Mouse (Mus musculus) ES-Bruce4 (cell line): Measurements from ENCODE around the gene Gm32742. TPM values are rescaled to one million over a fixed set of nuclear protein-coding genes. Genes with fewer than 3 reads are reported as not detected.

ENCODE experiments used
- H3K27ac ChIP-seq: 2 replicates; pipeline ENCODE4 v1.5.1; 2012; ENCODE audit warnings: low read length, inconsistent platforms; ENCODE audit not compliant: insufficient read depth
- H3K27me3 ChIP-seq: 2 replicates; pipeline ENCODE4 v1.6.1; 2012; ENCODE audit warnings: mild to moderate bottlenecking, low read length, inconsistent platforms; ENCODE audit not compliant: control insufficient read depth, poor library complexity, insufficient read depth, severe bottlenecking
- H3K36me3 ChIP-seq: 2 replicates; pipeline ENCODE4 v1.6.1; 2012; ENCODE audit warnings: inconsistent platforms, mild to moderate bottlenecking, low read length, moderate library complexity; ENCODE audit not compliant: control insufficient read depth, poor library complexity, insufficient read depth, severe bottlenecking
- H3K4me1 ChIP-seq: one replicate; pipeline ENCODE4 v1.8.1; 2011; ENCODE audit warnings: low read length; ENCODE audit not compliant: control insufficient read depth, insufficient read depth
- H3K4me3 ChIP-seq: 2 replicates; pipeline ENCODE4 v1.5.1; 2011; ENCODE audit warnings: low read depth, mild to moderate bottlenecking, low read length
- H3K9ac ChIP-seq: 2 replicates; pipeline ENCODE4 v1.6.1; 2012; ENCODE audit warnings: low read depth, mild to moderate bottlenecking, inconsistent platforms; ENCODE audit not compliant: poor library complexity, severe bottlenecking
- H3K9me3 ChIP-seq: replicated peaks from 2 replicates; pipeline ENCODE4 v1.6.1; 2012; ENCODE audit warnings: mild to moderate bottlenecking, low read length, inconsistent platforms; ENCODE audit not compliant: control insufficient read depth, poor library complexity, insufficient read depth, severe bottlenecking
- CTCF ChIP-seq: IDR thresholded peaks from one replicate; pipeline ENCODE4 v1.8.1; 2011; ENCODE audit warnings: low read depth, low read length
- EP300 ChIP-seq: IDR thresholded peaks from 2 replicates; pipeline ENCODE4 v1.6.1; 2011; ENCODE audit warnings: low read depth, low read length; ENCODE audit not compliant: insufficient read depth
- POLR2A ChIP-seq: IDR thresholded peaks from one replicate; pipeline ENCODE4 v1.8.1; 2011; ENCODE audit warnings: low read length; ENCODE audit not compliant: insufficient read depth
- polyA plus RNA-seq: library from polyadenylated mRNA; stranded (reverse); fragments of >200 nt; gene quantifications from 2 replicates; pipeline ENCODE4 v1.2.4, GENCODE M21; 2011; ENCODE audit warnings: low read depth; ENCODE audit not compliant: missing spikeins, insufficient read depth, insufficient read length

Gm32742 gene
- polyA plus RNA-seq, 1 experiment: not detected

GRCm38 (mm10) chr9:51194790-51195189 lies 29.5 kb upstream of the Gm32742 start:
- Histone ChIP-seq H3K4me1 (no peaks in the 10 kb centered on the region), H3K9ac (no peak overlapping the region)
- TF ChIP-seq POLR2A (no peak), EP300 (no peak), CTCF (no peak)

GRCm38 (mm10) chr9:51190655-51191054 lies 25.3 kb upstream of the Gm32742 start:
- H3K9me3 ChIP-seq: no peaks in the 10 kb centered on the region; the same call in 1 of the 2 replicates
- no peak overlapping the region for H3K4me3 ChIP-seq
- no peaks in the 10 kb centered on the region for H3K27me3 ChIP-seq
- no peak overlapping the region for H3K27ac ChIP-seq
- no peak for TF ChIP-seq EP300
- TF ChIP-seq CTCF: no peak
- no peak for TF ChIP-seq POLR2A
- no peaks in the 10 kb centered on the region for H3K4me1 ChIP-seq
- no peak overlapping the region for H3K9ac ChIP-seq
- H3K36me3 ChIP-seq: no peaks in the 10 kb centered on the region

More at GRCm38 (mm10) chr9:51194790-51195189, 29.5 kb upstream of the Gm32742 start:
- Histone ChIP-seq H3K36me3 (no peaks in the 10 kb centered on the region), H3K4me3 (no peak overlapping the region), H3K27me3 (no peaks in the 10 kb centered on the region), H3K27ac (no peak overlapping the region), H3K9me3 (no peaks in the 10 kb centered on the region; the same call in 1 of the 2 replicates)

GRCm38 (mm10) chr9:51185871-51186270 lies 20.6 kb upstream of the Gm32742 start:
- Histone ChIP-seq H3K27ac (no peak overlapping the region), H3K4me1 (no peaks in the 10 kb centered on the region)
- TF ChIP-seq EP300 (no peak), CTCF (no peak), POLR2A (no peak)

GRCm38 (mm10) chr9:51185386-51185785 lies 20.1 kb upstream of the Gm32742 start:
- H3K9me3 ChIP-seq: no peaks in the 10 kb centered on the region
- no peaks in the 10 kb centered on the region for H3K4me1 ChIP-seq
- TF ChIP-seq CTCF (no peak), POLR2A (no peak), EP300 (no peak)
- H3K27me3 ChIP-seq: no peaks in the 10 kb centered on the region
- no peak overlapping the region for H3K27ac ChIP-seq
- no peaks in the 10 kb centered on the region for H3K36me3 ChIP-seq
- no peak overlapping the region for H3K4me3 ChIP-seq
- H3K9ac ChIP-seq: no peak overlapping the region

More at GRCm38 (mm10) chr9:51185871-51186270, 20.6 kb upstream of the Gm32742 start:
- H3K9me3 ChIP-seq: no peaks in the 10 kb centered on the region
- no peak overlapping the region for H3K9ac ChIP-seq
- no peak overlapping the region for H3K4me3 ChIP-seq
- no peaks in the 10 kb centered on the region for H3K27me3 ChIP-seq
- no peaks in the 10 kb centered on the region for H3K36me3 ChIP-seq

- no peaks in the 10 kb centered on the region for H3K4me1 ChIP-seq
- H3K27ac ChIP-seq: no peak overlapping the region
- no peaks in the 10 kb centered on the region for H3K27me3 ChIP-seq
- H3K36me3 ChIP-seq: no peaks in the 10 kb centered on the region
- TF ChIP-seq CTCF (no peak), POLR2A (no peak), EP300 (no peak)
- no peak overlapping the region for H3K4me3 ChIP-seq
- H3K9ac ChIP-seq: no peak overlapping the region
- no peaks in the 10 kb centered on the region for H3K9me3 ChIP-seq
Measured at GRCm38 (mm10) chr9:51182716-51183710, 17.7 kb upstream of the Gm32742 start.

- Histone ChIP-seq H3K4me1 (no peaks in the 10 kb centered on the region), H3K36me3 (no peaks in the 10 kb centered on the region), H3K27me3 (no peaks in the 10 kb centered on the region), H3K9ac (no peak overlapping the region), H3K27ac (no peak overlapping the region), H3K9me3 (no peaks in the 10 kb centered on the region), H3K4me3 (no peak overlapping the region)
- TF ChIP-seq CTCF (no peak), EP300 (no peak), POLR2A (no peak)
Measured at GRCm38 (mm10) chr9:51180621-51181020, 15.3 kb upstream of the Gm32742 start.
